Mouse (Mus musculus) forebrain, postnatal 0 days (tissue): ENCODE results near the gene Clmp. TPM values are rescaled to one million over a fixed set of nuclear protein-coding genes. Genes with fewer than 3 reads are reported as not detected.

Experiments
- ATAC-seq: fragments of 200-750 bp; cut with Nextera tagmentation; 2 replicates; pipeline ENCODE4 v1.8.0; 2017; ENCODE audit warnings: mild to moderate bottlenecking, moderate library complexity
- DNase-seq: peaks from one replicate; pipeline ENCODE4 v3.0.0-alpha.2; 2015
- H3K27ac ChIP-seq: fragments of 300-500 bp; sonication (generic); 2 replicates; pipeline ENCODE4 v1.5.1; 2014; ENCODE audit warnings: low read depth, mild to moderate bottlenecking, antibody characterized with exemption, low read length, moderate library complexity, mixed read lengths
- H3K27me3 ChIP-seq: fragments of 300-500 bp; sonication (generic); 2 replicates; pipeline ENCODE4 v1.6.1; 2014; ENCODE audit warnings: mild to moderate bottlenecking, low read length, mixed read lengths; ENCODE audit not compliant: insufficient read depth
- H3K36me3 ChIP-seq: fragments of 300-500 bp; sonication (generic); 2 replicates; pipeline ENCODE4 v1.6.1; 2014; ENCODE audit warnings: mild to moderate bottlenecking, moderate library complexity; ENCODE audit not compliant: insufficient read depth
- H3K4me1 ChIP-seq: fragments of 300-500 bp; sonication (generic); 2 replicates; pipeline ENCODE4 v1.6.1; 2014; ENCODE audit warnings: antibody characterized with exemption; ENCODE audit not compliant: insufficient read depth
- H3K4me2 ChIP-seq: fragments of 300-500 bp; sonication (generic); 2 replicates; pipeline ENCODE4 v1.6.1; 2014; ENCODE audit warnings: low read depth, mild to moderate bottlenecking, moderate library complexity
- H3K4me3 ChIP-seq: fragments of 300-500 bp; sonication (generic); 2 replicates; pipeline ENCODE4 v1.5.1; 2014; ENCODE audit warnings: low read depth, low read length, mixed read lengths
- H3K9ac ChIP-seq: fragments of 300-500 bp; sonication (generic); 2 replicates; pipeline ENCODE4 v1.6.1; 2014; ENCODE audit warnings: mild to moderate bottlenecking
- H3K9me3 ChIP-seq: fragments of 300-500 bp; sonication (generic); 2 replicates; pipeline ENCODE4 v1.6.1; 2016; ENCODE audit warnings: low read length
- CTCF ChIP-seq: sonication (generic); IDR thresholded peaks from 2 replicates; pipeline ENCODE4 v1.5.1; 2016; ENCODE audit warnings: antibody characterized with exemption, control low read depth, low read depth
- WGBS: fragments of 180-500 bp; shearing (Covaris S2); extraction: QIAGEN DNeasy Blood & Tissue Kit; methylation state at CpG from one replicate; pipeline ENCODE4 v1.1.7; 2014; 5-methylcytosine and 5-hydroxymethylcytosine counted together
- polyA plus RNA-seq: library from polyadenylated mRNA; unstranded; fragments of >200 nt; fragmentation: Nextera tagmentation; extraction: Ambion mirVana; gene quantifications from 2 replicates; pipeline ENCODE4 v1.2.1, GENCODE M21; 2015
- total RNA-seq: library from RNA; depleted of rRNA; stranded (reverse); fragments of >200 nt; gene quantifications from 2 replicates; pipeline ENCODE4 v1.2.3, GENCODE M21; 2014

Clmp gene
- total and polyA plus RNA-seq, 2 experiments from 2014 or later = 53.5 to 75.4 TPM

DNA sequence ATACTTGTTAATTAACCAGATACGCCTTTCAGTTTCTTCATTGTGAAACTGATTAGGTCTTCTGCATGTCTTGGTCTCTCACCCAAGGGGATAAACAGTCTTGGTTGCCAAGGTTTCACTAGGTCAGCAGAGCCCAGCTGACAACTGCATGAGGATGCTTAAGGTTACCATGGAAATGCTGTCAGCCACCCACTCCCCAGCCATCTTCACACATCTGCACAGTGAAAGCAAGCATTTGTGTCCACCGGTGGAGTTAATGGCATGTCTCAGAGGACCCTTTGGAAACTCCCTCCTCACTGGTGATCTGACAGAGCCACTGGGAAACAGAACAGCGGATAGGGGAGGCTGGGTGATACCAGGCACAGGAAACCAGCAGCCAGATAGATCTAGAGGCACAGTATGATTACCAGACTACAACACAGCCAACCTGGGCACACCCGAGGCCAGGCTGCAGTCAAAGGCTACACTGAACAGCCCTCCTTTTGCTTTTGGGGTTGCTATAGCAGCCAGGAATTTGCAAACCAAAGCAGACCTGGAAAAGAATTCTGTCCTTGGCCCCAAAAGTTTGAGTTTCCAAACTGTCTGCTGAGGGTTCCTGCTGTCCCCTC, 14.3 kb upstream of the Clmp start:
- H3K27me3 ChIP-seq = no peaks in the 10 kb centered on the region
- no peak overlapping the region for H3K4me3 ChIP-seq
- H3K4me2 ChIP-seq = no peak overlapping the region
- no peak overlapping the region for H3K27ac ChIP-seq
- no peaks in the 10 kb centered on the region for H3K4me1 ChIP-seq
- ATAC-seq (peak; percentile 75), DNase-seq (no peak)
- no peaks in the 10 kb centered on the region for H3K36me3 ChIP-seq
- H3K9me3 ChIP-seq = no peaks in the 10 kb centered on the region
- no peak for TF ChIP-seq CTCF
- no peak overlapping the region for H3K9ac ChIP-seq
- WGBS = 33% methylated on average over 4 of the region's 4 CpGs

DNA sequence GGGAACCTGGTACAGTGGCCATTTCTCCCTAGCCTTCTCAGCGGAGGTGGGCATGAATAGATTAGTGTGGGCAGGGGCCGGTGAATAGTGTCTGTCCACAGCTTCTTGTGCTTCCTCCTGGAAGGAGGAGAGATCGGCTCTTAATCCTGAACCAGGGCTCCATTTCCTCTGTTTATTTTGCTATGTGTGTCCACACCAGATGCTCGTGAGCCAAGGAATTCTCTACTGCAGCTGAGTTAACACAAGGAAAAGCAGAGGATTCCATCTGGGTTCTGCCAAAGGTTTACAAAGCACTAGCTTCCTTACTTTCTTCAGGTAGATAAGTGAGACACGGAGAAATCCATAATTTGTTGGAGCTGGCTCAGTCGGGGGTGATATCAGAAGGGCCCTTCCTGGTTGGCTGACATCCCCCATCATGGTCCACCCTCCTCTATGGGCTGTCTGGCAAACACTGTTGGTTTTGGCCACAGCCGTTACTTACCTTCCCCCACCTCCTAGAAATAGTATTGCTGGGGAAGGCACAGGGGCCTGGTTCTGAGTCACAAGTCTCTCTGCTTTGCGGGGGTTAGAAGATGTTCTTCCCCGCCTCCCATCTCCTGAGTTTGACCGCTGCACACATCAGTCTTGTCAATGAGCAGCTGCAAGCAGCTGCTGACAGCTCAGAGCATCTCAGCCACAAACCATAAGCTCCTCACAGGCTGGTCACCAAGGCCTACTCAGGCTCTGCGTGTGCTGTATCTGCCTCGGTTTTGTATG, 10.4 kb upstream of the Clmp start:
- Histone ChIP-seq H3K4me2 (no peak overlapping the region), H3K9ac (no peak overlapping the region), H3K4me1 (no peaks in the 10 kb centered on the region), H3K27me3 (no peaks in the 10 kb centered on the region), H3K36me3 (no peaks in the 10 kb centered on the region), H3K9me3 (no peaks in the 10 kb centered on the region), H3K4me3 (no peak overlapping the region), H3K27ac (no peak overlapping the region)
- no peak for DNase-seq
- TF ChIP-seq CTCF = no peak
- 87% methylated on average over 12 of the region's 12 CpGs for whole genome bisulfite sequencing
- no peak for ATAC-seq

DNA sequence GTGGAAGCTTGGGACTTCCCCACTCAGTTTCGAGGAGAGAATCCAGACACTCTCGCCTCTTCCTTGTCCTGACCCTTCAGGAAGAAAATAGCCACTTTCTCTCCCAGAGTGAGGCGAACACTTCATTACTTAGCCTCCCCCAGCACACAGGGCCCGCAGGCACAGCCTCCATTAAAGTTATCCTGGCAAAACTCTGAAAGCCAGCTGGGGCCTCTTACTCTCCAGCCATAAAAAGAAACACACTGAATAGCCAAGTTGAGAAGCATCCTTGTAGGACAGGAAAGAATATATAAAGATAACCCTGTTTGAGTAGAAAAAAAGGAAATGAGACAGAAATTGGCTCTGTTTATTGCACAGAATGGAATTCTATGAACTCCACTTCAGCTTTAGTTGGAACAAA, 7.1 kb upstream of the Clmp start:
- no peak overlapping the region for H3K4me2 ChIP-seq
- TF ChIP-seq CTCF = no peak
- no peaks in the 10 kb centered on the region for H3K36me3 ChIP-seq
- H3K4me3 ChIP-seq = no peak overlapping the region
- 71% methylated on average over 4 of the region's 4 CpGs for WGBS
- H3K4me1 ChIP-seq = no peaks in the 10 kb centered on the region
- no peak overlapping the region for H3K9ac ChIP-seq
- H3K27me3 ChIP-seq = no peaks in the 10 kb centered on the region
- H3K9me3 ChIP-seq = no peaks in the 10 kb centered on the region
- ATAC-seq (peak; percentile 79), DNase-seq (peak; percentile 22)
- H3K27ac ChIP-seq = no peak overlapping the region

DNA sequence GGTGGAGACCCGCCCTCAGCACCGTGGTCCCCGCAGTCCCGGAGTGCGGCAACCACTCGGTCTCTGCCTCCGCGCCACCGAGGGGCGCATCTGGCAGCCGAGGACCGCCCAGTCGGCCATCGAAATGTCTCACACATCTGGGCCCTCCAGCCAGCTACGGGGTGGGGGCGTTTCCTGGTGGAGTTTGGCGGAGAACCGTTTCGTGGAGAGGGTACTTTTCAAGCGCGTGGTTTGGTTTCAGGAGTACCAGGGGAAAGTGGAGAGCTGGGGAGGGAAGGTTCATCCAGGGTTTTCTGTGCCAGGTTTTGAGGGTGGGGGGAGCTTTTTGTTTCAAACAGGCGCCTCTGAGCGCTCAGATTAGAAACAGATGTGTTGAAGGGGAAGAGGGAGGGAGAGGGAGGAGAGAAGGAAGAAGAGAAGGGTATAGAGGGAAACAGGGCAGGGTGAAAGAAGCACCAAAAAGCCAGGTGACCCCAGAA, 698 bp downstream of the Clmp start:
- H3K9me3 ChIP-seq = no peaks in the 10 kb centered on the region
- H3K36me3 ChIP-seq = no peaks in the 10 kb centered on the region
- peak overlapping the region; percentile 94 for H3K27ac ChIP-seq
- peak; percentile 68 for ATAC-seq
- peak; percentile 67 for DNase-seq
- no peak for TF ChIP-seq CTCF
- H3K4me3 ChIP-seq = peak overlapping the region; percentile 71
- no peaks in the 10 kb centered on the region for H3K27me3 ChIP-seq
- H3K4me2 ChIP-seq = peak overlapping the region; percentile 83
- WGBS = 1% methylated on average over 23 of the region's 23 CpGs
- H3K4me1 ChIP-seq = peaks cover 13% of the 10 kb centered on the region; the same call in 1 of the 2 replicates
- peak overlapping the region; percentile 90 for H3K9ac ChIP-seq

DNA sequence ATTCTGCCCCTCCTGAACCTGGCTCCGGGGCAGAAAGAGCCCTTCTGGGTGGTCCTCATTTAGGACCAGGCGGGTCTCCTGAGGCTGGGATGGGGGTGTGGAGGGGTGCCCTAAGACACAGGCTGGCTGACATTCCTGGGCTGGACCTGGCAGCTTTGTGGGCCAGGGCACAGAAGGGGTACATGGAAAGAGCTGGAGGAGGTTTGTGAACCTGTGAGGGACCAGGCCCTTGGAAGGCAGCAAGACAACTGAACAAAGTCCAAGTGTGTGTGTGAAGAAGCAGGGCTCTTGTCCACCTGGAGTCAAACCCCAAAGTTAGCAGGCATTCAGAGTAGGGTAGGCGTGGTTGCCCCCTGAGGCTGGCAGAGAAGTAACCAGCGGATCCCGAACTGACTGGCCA, 1.3 kb downstream of the Clmp start:
- H3K27me3 ChIP-seq = no peaks in the 10 kb centered on the region
- H3K4me3 ChIP-seq = peak overlapping the region; percentile 71
- peak; percentile 3; the same call in 1 of the 2 replicates for ATAC-seq
- no peak for DNase-seq
- WGBS = 36% methylated on average over 5 of the region's 5 CpGs
- no peak for TF ChIP-seq CTCF
- peaks cover 13% of the 10 kb centered on the region; the same call in 1 of the 2 replicates for H3K4me1 ChIP-seq
- peak overlapping the region; percentile 83 for H3K4me2 ChIP-seq
- no peaks in the 10 kb centered on the region for H3K36me3 ChIP-seq
- H3K27ac ChIP-seq = peak overlapping the region; percentile 94
- no peaks in the 10 kb centered on the region for H3K9me3 ChIP-seq
- peak overlapping the region; percentile 90 for H3K9ac ChIP-seq

DNA sequence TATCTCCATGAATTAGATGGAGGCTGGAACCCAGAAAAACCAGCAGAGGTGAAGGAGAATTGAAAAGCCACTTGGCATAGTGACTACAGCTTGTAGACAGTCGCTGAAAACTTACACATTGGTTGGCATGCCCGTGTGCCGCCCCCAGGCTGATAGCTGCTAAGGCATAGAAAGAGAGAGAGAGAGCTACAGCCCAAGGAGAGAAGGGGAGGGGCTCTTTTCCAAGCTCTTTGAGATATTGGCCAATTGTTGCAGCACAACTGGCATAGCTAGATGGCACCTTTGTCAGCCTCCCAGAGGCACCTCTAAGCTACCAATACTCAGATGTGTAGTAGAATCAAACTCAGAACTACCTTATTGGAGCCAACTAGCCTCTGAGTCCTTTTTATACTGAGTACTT, 1.8 kb downstream of the Clmp start:
- Histone ChIP-seq H3K36me3 (no peaks in the 10 kb centered on the region), H3K9me3 (no peaks in the 10 kb centered on the region), H3K27ac (peak overlapping the region; percentile 94; the same call in 1 of the 2 replicates), H3K4me1 (peaks cover 14% of the 10 kb centered on the region; the same call in 1 of the 2 replicates), H3K4me3 (peak overlapping the region; percentile 71), H3K27me3 (no peaks in the 10 kb centered on the region), H3K4me2 (peak overlapping the region; percentile 83), H3K9ac (peak overlapping the region; percentile 90; the same call in 1 of the 2 replicates)
- peak; percentile 11; the same call in 1 of the 2 replicates for TF ChIP-seq CTCF
- 26% methylated on average over 3 of the region's 3 CpGs for WGBS
- ATAC-seq (peak; percentile 46; the same call in 1 of the 2 replicates), DNase-seq (peak; percentile 57)

DNA sequence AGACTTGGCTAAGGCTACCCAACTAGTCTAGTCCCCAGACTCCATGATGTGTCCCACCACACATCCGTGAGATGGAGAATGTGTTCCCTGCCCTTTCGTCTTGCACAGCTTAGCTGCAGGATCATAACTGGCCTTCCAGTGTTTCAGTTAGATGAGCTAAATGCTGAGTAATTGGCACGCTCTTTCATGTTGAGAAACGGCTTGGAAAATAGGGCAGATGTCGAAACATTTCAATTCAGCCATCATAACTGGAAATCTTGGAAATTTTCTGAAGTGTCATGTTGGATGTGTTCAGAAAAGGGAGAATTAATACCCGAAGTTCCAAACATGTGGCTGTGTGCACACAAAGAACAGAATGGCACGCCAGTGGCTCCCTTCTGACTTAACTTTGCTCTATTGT, 4.7 kb downstream of the Clmp start:
- 76% methylated on average over 7 of the region's 7 CpGs for WGBS
- Histone ChIP-seq H3K27me3 (no peaks in the 10 kb centered on the region), H3K4me3 (no peak overlapping the region), H3K9ac (no peak overlapping the region), H3K4me1 (peaks cover 34% of the 10 kb centered on the region), H3K36me3 (no peaks in the 10 kb centered on the region), H3K27ac (no peak overlapping the region), H3K9me3 (no peaks in the 10 kb centered on the region), H3K4me2 (no peak overlapping the region)
- DNase-seq = no peak
- no peak for TF ChIP-seq CTCF
- ATAC-seq = no peak
